Mouse (Mus musculus): ENCODE data around the gene Hbs1l.

- TF ChIP-seq CTCF (IDR thresholded peaks at IDR 0.05; ENCODE audit: low read depth) = no peak
- TF ChIP-seq EP300 (optimal IDR thresholded peaks at IDR 0.05) = no peak
Measured at GRCm38 (mm10) chr10:21366471-21366870, 70.7 kb downstream of the Hbs1l start.
